Mouse (Mus musculus) bone marrow macrophage, adult 2 months (primary cell): Measurements from ENCODE around the gene Hspb2. TPM values are rescaled to one million over a fixed set of nuclear protein-coding genes. Genes with fewer than 3 reads are reported as not detected.

Source experiments
- H3K27ac ChIP-seq: 2 replicates; pipeline ENCODE4 v1.5.1; 2012; ENCODE audit warnings: low read depth, low read length; ENCODE audit not compliant: insufficient read depth
- H3K4me1 ChIP-seq: 2 replicates; pipeline ENCODE4 v1.6.1; 2012; ENCODE audit warnings: low read length; ENCODE audit not compliant: control insufficient read depth, insufficient read depth
- H3K4me3 ChIP-seq: 2 replicates; pipeline ENCODE4 v1.5.1; 2012; ENCODE audit warnings: mild to moderate bottlenecking, low read length, moderate library complexity; ENCODE audit not compliant: insufficient read depth
- CTCF ChIP-seq: IDR thresholded peaks from 2 replicates; pipeline ENCODE4 v1.5.1; 2012; ENCODE audit warnings: low read depth, mild to moderate bottlenecking, low read length, moderate library complexity
- POLR2A ChIP-seq: IDR thresholded peaks from 2 replicates; pipeline ENCODE4 v1.6.1; 2012; ENCODE audit warnings: mild to moderate bottlenecking, low read depth, low read length, borderline replicate concordance
- polyA plus RNA-seq: library from polyadenylated mRNA; stranded (reverse); fragments of >200 nt; gene quantifications from 2 replicates; pipeline ENCODE4 v1.2.4, GENCODE M21; 2012; ENCODE audit not compliant: missing spikeins, insufficient read depth, insufficient read length

The Hspb2 gene
- polyA plus RNA-seq, 1 experiment = not detected

DNA sequence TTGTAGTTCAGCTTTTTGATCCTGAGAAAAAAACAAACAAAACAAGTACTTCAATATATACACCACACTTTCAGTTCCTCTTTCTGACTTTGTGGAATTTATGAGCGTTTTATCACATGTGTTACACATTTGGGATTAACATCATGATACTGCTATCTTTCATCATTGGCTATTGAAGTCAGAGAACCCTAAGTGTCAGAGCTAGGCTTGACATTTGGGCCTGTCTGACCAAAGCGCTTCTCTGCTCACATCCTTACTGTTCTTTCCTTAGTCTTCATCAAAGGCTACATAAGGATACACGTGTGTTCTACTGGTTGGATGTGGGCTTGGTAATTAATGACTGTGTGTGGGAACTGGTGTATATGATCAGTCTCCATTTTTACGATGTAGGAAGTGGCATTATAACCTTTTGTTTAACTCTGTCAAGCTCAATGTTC, 21.9 kb upstream of the Hspb2 start:
- peak overlapping the region; percentile 86 for H3K27ac ChIP-seq

DNA sequence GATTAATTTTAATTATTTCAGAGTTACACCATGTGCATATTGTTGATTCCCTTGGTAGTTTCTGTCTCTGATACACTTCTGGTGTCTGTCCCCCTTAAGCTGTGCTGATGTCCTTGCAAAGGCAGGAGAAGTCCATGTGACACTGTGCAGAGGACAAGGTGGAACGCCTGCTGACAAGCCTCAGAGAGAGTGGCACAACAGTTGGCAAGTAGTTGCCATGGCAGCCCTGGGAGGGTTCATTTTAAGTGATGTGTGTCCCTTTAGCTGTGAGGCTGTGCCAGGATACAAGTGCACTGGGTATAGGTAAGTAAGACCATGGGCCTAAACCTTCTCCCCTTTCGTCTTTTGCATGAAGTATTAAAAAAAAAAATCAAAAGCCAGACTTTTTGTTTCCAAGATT, 17.9 kb upstream of the Hspb2 start:
- TF ChIP-seq POLR2A (no peak), CTCF (no peak)
- peaks cover 15% of the 10 kb centered on the region for H3K4me1 ChIP-seq
- no peak overlapping the region for H3K27ac ChIP-seq
- no peak overlapping the region for H3K4me3 ChIP-seq

More for the DNA sequence above, 21.9 kb upstream of the Hspb2 start:
- H3K4me1 ChIP-seq = peaks cover 18% of the 10 kb centered on the region
- TF ChIP-seq POLR2A = no peak
- TF ChIP-seq CTCF = no peak
- H3K4me3 ChIP-seq = peak overlapping the region; percentile 67; the same call in 1 of the 2 replicates

GRCm38 (mm10) chr9:50768107-50769002, 16.2 kb upstream of the Hspb2 start, which contains the start of gene Fdxacb1:
Fdxacb1 (plus strand) TSS chr9:50768236.
- H3K4me1 ChIP-seq = peaks cover 7% of the 10 kb centered on the region
- TF ChIP-seq CTCF (peak; percentile 43; the same call in 1 of the 2 replicates), POLR2A (no peak)
- H3K27ac ChIP-seq = peak within 1 kb of the TSS; percentile 86
- peak within 1 kb of the TSS; percentile 75 for H3K4me3 ChIP-seq

- Histone ChIP-seq H3K4me3 (peak overlapping the region; percentile 75), H3K27ac (peak overlapping the region; percentile 52; the same call in 1 of the 2 replicates), H3K4me1 (peaks cover 7% of the 10 kb centered on the region)
- TF ChIP-seq POLR2A = no peak
- TF ChIP-seq CTCF = no peak
These were observed 15.5 kb upstream of the Hspb2 start for GRCm38 (mm10) chr9:50767531-50768106.

DNA sequence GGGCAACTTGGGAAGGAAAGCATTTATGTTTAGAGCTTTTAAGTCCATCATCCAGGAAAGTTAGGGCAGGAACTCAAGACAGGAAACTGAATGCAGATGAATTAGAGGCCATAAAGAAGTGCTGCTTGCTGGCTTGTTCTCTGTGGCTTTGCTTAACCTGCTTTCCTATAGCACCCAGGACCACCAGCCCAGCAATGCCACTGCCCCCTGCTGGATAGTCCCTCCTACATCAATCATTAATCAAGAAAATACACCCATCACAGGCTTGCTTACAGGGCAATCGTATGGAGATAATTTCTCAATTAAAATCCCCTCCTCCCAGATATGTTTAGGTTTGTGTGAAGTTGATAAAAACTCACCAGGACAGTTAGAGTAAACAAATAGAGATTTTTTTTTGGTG, 11.2 kb upstream of the Hspb2 start:
- Histone ChIP-seq H3K27ac (no peak overlapping the region), H3K4me1 (peaks cover 11% of the 10 kb centered on the region), H3K4me3 (no peak overlapping the region)
- no peak for TF ChIP-seq POLR2A
- TF ChIP-seq CTCF = no peak

- Histone ChIP-seq H3K4me1 (peaks cover 13% of the 10 kb centered on the region), H3K27ac (no peak overlapping the region), H3K4me3 (no peak overlapping the region)
- no peak for TF ChIP-seq POLR2A
- no peak for TF ChIP-seq CTCF
These were observed 9.5 kb upstream of the Hspb2 start for GRCm38 (mm10) chr9:50761520-50762243.

- TF ChIP-seq POLR2A (no peak), CTCF (no peak)
- H3K4me1 ChIP-seq = peaks cover 10% of the 10 kb centered on the region
- H3K27ac ChIP-seq = no peak overlapping the region
- H3K4me3 ChIP-seq = no peak overlapping the region
These were observed 4.6 kb upstream of the Hspb2 start for GRCm38 (mm10) chr9:50756711-50757110.

GRCm38 (mm10) chr9:50753947-50754346, 1.8 kb upstream of the Hspb2 start:
- TF ChIP-seq POLR2A (no peak), CTCF (no peak)
- 0 out of 2 replicates have a peak, but pooled peaks cover 2% of the 10 kb centered on the region for H3K4me1 ChIP-seq
- no peak overlapping the region for H3K4me3 ChIP-seq
- no peak overlapping the region for H3K27ac ChIP-seq

DNA sequence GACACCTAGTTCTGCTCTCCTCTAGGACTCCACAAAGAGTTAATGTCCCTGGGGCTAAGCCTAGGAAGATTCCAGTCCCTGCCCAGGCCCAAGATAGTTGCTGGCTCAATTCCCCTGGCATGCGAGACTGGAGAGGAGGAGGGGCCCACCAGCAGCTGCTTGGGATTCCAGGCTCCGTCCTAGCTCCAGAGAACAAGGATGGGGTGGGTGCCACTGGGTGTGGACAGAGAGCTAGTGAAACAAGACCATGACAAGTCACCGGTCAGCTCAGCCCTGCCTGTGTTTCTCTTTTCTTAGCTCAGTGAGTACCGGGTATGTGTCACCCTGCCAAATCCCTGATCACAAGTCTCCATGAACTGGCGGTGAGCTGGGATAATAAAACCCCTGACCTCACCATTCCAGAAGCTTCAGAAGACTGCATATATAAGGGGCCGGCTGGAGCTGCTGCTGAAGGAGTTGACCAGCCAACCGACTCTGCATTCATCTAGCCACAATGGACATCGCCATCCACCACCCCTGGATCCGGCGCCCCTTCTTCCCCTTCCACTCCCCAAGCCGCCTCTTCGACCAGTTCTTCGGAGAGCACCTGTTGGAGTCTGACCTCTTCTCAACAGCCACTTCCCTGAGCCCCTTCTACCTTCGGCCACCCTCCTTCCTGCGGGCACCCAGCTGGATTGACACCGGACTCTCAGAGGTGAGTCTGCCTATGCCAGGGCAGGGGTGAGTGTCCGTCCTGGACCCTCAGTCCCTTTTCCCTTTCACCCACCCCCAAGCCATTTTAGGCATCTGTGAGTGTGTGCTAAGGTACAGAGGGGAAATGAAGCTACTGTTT, 846 bp upstream of the Hspb2 start:
- TF ChIP-seq POLR2A (no peak), CTCF (no peak)
- Histone ChIP-seq H3K4me1 (0 out of 2 replicates have a peak, but pooled peaks cover 1% of the 10 kb centered on the region), H3K4me3 (no peak overlapping the region), H3K27ac (no peak overlapping the region)
